Mouse (Mus musculus) thymus, postnatal 0 days (tissue): Measurements from ENCODE around the gene Pde7b. TPM values are rescaled to one million over a fixed set of nuclear protein-coding genes. Genes with fewer than 3 reads are reported as not detected.
A peak's percentile ranks its signal among the peaks of the same experiment; 100 is the strongest.

Source experiments
- DNase-seq: peaks from one replicate; pipeline ENCODE4 v3.0.0-alpha.2; 2015; ENCODE audit warnings: low spot score
- polyA plus RNA-seq: library from polyadenylated mRNA; unstranded; fragments of >200 nt; fragmentation: Nextera tagmentation; extraction: Ambion mirVana; gene quantifications from 2 replicates; pipeline ENCODE4 v1.2.1, GENCODE M21; 2015

The Pde7b gene
- polyA plus RNA-seq: 0.30 and 0.61 TPM in 2 replicates

- peak; percentile 21 for DNase-seq
Measured at GRCm38 (mm10) chr10:20724906-20725305, at the start of gene Pde7b. Pde7b (minus strand) TSS chr10:20725078.

GRCm38 (mm10) chr10:20772056-20772455, 47.2 kb upstream of the Pde7b start:
- DNase-seq: no peak

DNA sequence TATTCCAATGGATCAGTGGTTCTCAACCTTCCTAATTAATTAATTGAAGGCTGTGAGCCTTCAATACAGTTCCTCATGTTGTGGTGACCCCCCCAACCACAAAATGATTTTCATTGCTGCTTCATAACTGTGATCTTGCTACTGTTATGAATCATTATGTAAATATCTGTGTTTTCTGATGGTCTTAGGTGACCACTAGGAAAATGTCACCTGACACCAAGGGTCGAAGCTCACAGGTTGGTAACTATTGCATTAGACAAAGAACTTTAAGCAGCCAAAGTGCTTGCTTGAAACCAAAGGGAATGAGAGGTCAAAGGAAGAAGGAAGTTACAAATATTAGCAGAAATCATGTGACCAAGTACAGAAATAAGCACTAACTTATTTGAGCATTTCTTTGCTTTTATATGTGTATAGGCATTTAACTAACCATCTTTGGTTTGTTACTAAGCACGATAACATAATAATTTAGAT, 45.6 kb upstream of the Pde7b start:
- DNase-seq: no peak

- DNase-seq: no peak
Measured at GRCm38 (mm10) chr10:20769557-20770417, 44.9 kb upstream of the Pde7b start.

GRCm38 (mm10) chr10:20764352-20764751, 39.5 kb upstream of the Pde7b start:
- no peak for DNase-seq

DNA sequence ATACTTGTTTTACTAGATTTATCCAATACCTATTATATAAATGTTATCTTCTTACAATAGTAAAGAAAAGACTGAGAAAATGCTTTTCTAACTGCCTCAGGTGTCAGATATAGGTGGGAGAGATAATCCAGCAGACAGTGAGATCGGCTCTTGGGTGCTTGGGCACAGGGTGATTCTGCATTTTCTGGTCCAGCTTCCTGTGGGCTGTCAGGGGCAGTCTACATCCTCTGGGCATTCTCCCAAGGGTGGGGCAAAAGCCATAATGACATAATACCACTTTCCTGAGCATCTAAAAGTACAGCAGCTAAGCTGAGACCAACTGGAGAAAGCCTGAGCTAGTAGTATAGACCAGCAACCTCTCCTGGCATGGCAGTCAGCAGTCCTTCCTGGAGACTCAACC, 34.1 kb upstream of the Pde7b start:
- DNase-seq: no peak

DNA sequence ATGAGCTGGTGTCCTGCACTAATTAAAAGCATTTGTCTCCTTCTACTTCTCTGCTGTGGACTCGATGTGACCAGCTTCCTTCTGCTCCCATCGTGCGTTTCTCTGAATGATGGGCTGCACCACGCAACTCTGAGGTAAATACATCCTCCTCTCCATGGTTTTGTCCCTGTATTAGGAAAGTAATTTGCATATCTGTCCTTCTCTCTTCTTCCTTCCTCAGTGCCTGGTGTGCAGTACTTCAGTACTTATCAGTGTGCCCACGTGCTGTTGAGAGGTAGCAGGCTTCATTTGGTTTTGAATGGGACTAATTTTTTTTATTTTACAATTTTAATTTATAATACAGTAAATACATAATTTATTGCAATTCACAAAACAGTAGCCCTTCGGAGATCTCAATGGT, 33.4 kb upstream of the Pde7b start:
- DNase-seq: no peak

DNA sequence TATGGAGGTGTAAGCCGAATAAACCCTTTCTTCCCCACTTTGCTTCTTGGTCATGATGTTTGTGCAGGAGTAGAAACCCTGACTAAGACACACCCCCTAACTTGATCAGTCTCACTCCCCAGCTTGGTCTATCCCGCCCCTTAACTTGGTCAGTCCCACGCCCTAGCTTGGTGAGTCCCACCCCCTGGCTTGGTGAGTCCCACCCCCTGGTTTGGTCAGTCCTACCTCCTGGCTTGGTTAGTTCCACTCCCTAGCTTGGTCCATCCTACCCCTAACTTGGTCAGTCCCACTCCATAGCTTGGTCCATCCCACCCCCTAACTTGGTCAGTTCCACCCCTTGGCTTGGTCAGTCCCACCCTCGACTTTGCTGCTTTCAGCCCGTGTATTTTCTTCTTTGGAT, 31.3 kb upstream of the Pde7b start:
- no peak for DNase-seq

DNA sequence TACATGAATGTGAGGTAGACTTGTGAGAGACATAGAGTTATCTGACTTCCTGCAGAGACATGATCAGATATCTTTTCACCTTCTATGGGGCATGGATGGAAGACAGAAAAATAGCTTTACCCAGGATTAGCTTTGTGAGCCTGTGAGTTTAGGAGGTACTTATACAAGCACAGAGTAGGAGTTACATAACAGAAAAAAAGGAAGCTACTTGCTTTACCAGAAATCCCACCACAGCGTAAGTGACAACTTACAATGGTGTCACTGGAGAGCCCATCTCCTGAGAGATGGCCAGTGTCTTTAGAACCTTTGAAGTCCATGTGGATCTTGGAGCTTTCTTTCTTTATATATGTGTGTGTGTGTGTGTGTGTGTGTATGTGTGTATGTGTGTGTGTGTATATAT, 28.0 kb upstream of the Pde7b start:
- DNase-seq: no peak

GRCm38 (mm10) chr10:20750642-20751251, 25.9 kb upstream of the Pde7b start:
- no peak for DNase-seq

DNA sequence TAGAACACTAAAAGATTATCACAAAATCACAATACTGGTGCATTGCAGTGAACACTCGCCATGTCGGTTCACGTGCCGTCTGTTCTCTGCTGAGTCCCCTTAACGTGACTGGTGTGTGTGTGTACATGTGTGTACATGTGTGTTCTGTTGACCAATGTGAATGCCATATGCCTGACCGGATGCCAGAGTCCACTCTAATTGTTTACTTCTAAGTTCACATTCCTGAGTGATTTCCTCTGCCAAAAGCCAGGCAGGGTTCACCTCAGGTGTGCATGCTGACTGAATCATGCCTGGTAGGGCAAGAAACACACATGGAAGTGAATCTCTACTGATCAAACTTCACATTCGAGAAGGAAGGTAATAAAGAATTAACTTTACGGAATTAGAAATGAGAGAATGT, 24.1 kb upstream of the Pde7b start:
- DNase-seq: no peak

DNA sequence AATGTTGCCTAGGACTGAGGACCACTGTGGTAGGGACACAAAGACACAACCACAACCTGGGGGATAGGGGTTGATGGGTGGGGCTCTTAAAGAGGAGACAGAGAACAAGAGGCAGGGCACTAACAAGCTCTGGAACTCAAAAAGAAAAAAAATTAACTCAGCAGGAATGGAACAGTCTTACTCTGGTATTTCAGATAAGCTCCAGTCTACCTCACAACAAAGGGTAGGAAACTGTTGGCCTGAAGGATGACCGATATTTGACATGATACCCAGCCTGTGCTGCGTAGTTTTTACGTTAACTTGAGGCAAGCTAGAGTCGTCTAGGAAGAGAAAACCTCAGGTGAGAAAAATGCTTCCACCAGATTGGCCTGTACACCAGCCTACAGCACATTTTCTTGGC, 22.4 kb upstream of the Pde7b start:
- no peak for DNase-seq

GRCm38 (mm10) chr10:20739801-20740200, 14.9 kb upstream of the Pde7b start:
- DNase-seq: no peak

DNA sequence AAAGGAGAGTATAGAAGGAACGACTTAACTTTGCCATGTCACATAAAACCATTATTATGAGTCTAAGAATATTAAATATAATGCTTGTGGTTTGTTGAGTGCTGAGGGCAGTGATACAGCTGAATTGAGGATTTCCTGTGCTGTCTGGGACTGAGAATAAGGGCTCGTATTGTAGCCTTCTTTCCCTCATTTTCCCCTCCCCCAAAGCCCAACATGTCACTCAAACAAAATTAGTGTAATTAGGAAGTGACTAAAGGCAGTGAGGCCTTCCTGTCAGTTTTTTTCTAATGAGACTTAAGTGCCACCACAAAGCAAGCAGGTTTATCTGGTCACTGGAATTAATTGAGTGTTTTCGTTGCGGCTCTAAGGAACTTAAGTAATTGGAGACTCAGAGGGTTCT, 12.3 kb upstream of the Pde7b start:
- no peak for DNase-seq

DNA sequence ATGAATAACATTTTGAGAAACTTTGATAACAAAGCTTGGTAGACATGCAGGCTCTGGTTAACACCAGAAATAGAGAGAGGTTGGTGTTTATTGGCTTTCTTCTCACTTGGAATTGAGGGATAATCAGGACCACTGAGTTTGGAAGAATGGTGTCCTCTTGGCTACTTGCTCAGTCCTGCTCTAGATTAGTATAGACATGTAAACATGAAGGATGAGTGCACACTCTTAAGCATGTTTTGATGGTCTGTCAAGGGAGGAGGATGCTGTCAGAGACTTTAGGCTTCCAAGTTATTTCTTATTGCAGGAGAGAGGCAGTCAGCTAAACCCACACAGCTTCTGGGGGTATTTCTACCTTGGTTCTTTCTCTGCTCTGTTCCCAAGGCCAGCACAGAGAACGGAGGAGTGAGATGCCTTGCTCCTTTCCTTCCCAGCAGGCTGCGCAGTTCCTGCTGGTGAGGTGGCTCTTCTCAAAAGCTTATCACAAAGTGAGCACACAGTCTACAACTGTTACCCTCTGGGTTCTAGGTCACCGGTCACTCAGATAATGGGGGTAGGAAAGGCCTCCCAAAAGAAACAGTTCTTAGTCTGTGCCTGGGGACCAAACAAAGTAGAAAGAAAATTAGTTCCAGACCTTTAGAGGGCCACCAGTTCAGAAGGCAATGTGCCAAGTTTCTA, 11.0 kb upstream of the Pde7b start:
- DNase-seq: no peak

GRCm38 (mm10) chr10:20733576-20733975, 8.7 kb upstream of the Pde7b start:
- DNase-seq: no peak

DNA sequence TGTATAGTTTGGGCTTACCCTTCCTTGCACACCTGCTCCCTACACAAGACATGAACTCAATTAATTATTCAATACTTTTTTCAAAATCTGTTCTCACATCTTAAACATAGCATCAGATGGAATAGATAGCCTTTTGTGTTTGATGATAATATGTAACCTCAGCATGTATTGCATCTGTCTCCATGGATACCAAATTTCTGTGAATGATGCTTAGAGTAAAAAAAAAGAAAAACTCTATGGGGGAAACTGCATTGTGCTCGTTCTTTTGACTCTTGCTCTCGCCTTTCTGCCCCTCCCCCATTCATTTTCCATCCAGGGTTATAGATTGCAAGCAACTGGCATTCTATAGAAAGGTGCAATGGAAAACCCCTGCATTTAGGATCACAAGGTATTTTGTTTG, 7.3 kb upstream of the Pde7b start:
- DNase-seq: no peak

DNA sequence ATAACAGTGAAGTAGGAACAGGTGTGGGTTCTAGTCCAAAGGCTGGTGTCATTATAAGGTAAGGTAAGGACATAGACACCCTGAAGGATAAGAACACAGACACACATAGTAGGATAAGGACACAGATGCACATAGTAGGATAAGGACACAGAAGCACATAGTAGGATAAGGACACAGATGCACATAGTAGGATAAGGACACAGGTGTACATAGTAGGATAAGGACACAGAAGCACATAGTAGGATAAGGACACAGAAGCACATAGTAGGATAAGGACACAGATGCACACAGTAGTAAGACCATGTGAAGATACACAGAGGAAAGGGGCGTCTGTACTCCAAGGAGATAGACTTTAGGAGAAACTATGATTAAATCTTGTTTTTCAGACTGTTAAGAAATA, 5.2 kb upstream of the Pde7b start:
- DNase-seq: no peak

GRCm38 (mm10) chr10:20725384-20725983, 606 bp upstream of the Pde7b start:
- DNase-seq: no peak

DNA sequence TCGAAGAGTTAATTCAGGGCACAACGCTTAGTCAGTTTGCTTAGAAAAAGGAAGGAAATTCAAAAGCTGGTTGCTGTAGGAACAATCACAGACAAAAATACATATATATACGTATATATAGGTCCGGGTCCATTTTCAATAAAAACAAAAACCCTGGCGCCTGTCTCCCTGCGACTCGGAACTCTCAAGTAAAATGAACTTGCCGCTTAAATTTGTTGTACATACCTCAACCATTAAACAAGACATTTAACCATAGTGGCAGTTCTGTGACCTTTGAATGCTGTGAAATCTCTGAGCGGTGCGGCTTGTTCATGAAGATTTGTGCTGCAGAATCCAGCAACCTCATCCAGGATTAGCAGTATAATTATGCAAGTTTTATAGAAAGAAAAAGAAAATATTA, 427 bp downstream of the Pde7b start:
- DNase-seq: no peak

DNA sequence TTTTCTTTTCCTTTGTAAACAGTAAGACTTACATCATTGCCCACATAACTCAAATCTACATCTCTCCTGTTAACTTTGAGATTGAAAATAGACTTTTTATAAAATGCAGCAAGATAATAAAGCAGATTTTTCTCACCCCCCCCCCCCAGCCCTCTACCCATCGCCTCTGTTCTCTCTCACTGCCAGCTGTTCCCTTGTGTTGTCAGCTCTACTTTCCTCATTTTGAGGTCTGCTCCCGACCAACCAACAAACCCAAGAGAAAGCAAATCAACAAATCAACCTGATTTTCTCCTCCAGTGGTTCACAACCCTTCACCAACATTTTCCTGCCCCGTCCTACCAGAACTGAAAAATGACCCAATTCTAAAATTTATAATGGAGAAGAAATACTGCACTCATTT, 916 bp downstream of the Pde7b start:
- DNase-seq: no peak

GRCm38 (mm10) chr10:20723521-20723915, 1.4 kb downstream of the Pde7b start:
- no peak for DNase-seq
